Mouse (Mus musculus) ES-E14 (cell line): ENCODE data around the gene Rab37.

Experiments
- MAFK ChIP-seq: IDR thresholded peaks from 2 replicates; pipeline ENCODE4 v1.6.1; 2014; ENCODE audit warnings: mild to moderate bottlenecking, low read depth, low read length, inconsistent platforms; ENCODE audit not compliant: insufficient read depth
- ZNF384 ChIP-seq: IDR thresholded peaks from 2 replicates; pipeline ENCODE4 v1.6.1; 2012; ENCODE audit warnings: low read depth, low read length, inconsistent platforms

DNA sequence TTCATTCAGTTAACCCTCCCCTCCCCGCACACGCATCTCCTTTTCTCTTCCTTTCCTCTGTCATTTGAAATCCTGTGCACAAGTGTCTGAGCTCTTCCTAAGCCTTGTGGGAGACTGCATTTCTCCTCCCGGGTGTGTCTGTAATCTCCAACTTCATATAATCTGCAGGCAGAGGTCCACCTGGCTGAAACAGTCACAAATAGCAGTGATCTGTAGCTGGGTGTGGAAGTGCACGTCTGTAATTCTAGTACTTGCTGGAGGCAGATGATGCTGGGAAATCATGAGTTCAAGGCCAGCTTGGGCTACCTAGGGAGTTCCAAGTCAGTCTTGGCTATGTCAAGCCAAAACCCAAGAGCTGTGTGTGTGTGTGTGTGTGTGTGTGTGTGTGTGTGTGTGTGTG is 909 bp downstream of the Rab37 start:
- TF ChIP-seq MAFK (no peak), ZNF384 (no peak)
